Mouse (Mus musculus): Measurements from ENCODE around the gene BC048671. TPM values are rescaled to one million over a fixed set of nuclear protein-coding genes. Genes with fewer than 3 reads are reported as not detected.

BC048671 gene
- polyA plus RNA-seq (2021; fragmentation: Nextera tagmentation) = not detected in 2 replicates
- long read RNA-seq, experiment 1 = 0 reads
- long read RNA-seq, experiment 2 = 0 reads

DNA sequence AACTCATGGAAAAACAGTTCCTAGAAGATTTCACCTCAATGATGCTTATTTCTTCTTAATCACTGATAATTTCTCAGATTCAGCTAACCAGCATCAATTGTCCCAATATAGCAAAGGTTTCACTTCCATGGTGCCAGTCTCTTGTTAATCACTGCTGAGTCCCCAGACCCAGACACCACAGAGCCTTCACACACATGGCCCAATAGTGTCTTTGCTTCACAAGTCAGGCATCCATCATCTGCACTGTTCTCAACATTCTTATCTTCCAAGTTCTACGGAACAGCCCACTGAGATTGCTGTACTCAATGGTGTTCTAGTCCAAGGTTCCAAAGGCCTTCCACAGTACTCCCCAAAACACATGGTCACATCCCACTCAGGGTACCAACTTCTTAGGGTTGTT lies at the start of gene BC048671:
BC048671 (plus strand) TSS at position 301 of the 400 bp plus-strand sequence.

DNA sequence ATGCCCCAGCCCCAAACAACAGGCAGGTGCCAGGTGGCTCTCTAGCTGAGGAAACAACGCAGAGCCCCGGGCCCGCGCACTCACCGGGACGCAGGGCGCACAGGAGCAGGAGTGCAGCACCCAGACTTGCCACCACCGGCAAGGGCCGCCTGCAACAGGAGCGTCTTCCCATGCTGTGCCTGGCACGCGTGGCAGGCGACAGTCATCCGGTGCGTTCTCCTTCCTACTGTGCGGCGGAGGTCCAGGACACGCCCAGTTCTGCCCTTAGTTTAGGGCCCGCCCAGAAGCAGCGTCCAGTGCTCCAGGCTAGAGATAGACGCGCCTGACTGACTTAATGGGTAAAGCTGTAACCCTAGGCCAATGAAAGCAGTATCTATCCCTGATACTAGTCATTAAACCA lies 24.0 kb downstream of the BC048671 start, which contains the start of gene Chst13:
Chst13 (minus strand) TSS at position 195 of the 400 bp plus-strand sequence.

DNA sequence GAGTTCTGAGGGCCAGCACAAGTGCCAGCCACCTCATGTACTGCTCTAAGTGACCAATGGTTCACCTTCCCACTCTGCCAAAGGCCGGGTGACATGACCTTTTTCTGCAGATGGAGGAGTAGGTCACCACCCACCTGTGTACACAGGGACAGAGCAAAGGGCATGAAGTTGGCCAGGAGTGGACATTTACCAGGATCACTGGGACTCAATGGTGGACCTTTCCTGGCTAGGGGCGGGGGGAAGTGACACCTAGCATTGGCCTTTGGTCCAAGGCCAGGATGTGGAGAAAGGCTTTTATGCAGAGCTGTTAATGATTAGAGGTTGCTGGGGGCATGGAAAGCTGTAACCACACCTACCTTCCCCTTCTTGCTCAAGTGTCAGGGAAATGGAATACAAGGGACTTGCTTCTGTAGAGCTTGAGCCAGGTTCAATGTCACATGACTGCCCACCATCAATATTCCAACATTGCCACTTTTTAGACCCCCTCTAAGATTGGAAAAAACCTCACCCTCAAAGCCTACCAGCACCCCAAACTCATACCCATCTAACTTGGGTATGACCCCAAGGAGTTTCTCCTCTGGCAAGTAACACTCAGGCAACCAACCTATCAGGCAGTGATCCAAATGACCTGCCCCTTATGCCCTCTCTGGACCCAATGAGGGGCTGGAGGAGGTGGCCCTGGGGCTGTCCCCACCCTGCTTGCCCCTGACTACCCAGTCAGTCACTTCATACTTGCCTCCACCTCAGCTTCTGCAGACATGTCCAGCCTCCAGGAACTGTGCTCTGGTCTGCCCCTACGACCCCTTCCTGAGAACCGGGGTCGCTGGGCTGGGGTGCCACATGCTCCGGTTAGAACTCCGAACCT lies 31.8 kb downstream of the BC048671 start, which contains the start of gene Uroc1:
Uroc1 (plus strand) TSS at position 724 of the 865 bp plus-strand sequence.

Other genes starting within 250 kb of the BC048671 start
- gene Vmn1r49, start 222.7 kb upstream of the BC048671 start, polyA plus RNA-seq (2021; fragmentation: Nextera tagmentation) = not detected in 2 replicates
- not detected in 2 replicates for gene Vmn1r50, start 199.8 kb upstream of the BC048671 start, polyA plus RNA-seq (2021; fragmentation: Nextera tagmentation)
- not detected in 2 replicates for gene Vmn1r51, start 178.6 kb upstream of the BC048671 start, polyA plus RNA-seq (2021; fragmentation: Nextera tagmentation)
- gene Vmn1r52, start 126.4 kb upstream of the BC048671 start, polyA plus RNA-seq (2021; fragmentation: Nextera tagmentation) = not detected in 2 replicates
- not detected in 2 replicates for gene V1ra8, start 98.4 kb upstream of the BC048671 start, polyA plus RNA-seq (2021; fragmentation: Nextera tagmentation)
- not detected in 2 replicates for gene Vmn1r53, start 76.8 kb upstream of the BC048671 start, polyA plus RNA-seq (2021; fragmentation: Nextera tagmentation)
- not detected in 2 replicates for gene Vmn1r54, start 54.9 kb upstream of the BC048671 start, polyA plus RNA-seq (2021; fragmentation: Nextera tagmentation)
- 0.10 TPM in 1 of 2 replicates, not detected in the other for gene Chst13, start 24.0 kb downstream of the BC048671 start, polyA plus RNA-seq (2021; fragmentation: Nextera tagmentation)
- gene Uroc1, start 32.1 kb downstream of the BC048671 start, polyA plus RNA-seq (2021; fragmentation: Nextera tagmentation) = not detected in 2 replicates
- 3.0 and 13.3 TPM in 2 replicates for gene Zxdc, start 68.3 kb downstream of the BC048671 start, polyA plus RNA-seq (2021; fragmentation: Nextera tagmentation)
- gene Cfap100, start 127.6 kb downstream of the BC048671 start, polyA plus RNA-seq (2021; fragmentation: Nextera tagmentation) = 3.5 and 4.9 TPM in 2 replicates
- gene Klf15, start 161.4 kb downstream of the BC048671 start, polyA plus RNA-seq (2021; fragmentation: Nextera tagmentation) = 12.6 and 25.1 TPM in 2 replicates
- 39.8 and 47.8 TPM in 2 replicates for gene Aldh1l1, start 185.2 kb downstream of the BC048671 start, polyA plus RNA-seq (2021; fragmentation: Nextera tagmentation)